Comparison of ENCODE assay signal across 8 mouse cellular contexts in the genomic region with DNA sequence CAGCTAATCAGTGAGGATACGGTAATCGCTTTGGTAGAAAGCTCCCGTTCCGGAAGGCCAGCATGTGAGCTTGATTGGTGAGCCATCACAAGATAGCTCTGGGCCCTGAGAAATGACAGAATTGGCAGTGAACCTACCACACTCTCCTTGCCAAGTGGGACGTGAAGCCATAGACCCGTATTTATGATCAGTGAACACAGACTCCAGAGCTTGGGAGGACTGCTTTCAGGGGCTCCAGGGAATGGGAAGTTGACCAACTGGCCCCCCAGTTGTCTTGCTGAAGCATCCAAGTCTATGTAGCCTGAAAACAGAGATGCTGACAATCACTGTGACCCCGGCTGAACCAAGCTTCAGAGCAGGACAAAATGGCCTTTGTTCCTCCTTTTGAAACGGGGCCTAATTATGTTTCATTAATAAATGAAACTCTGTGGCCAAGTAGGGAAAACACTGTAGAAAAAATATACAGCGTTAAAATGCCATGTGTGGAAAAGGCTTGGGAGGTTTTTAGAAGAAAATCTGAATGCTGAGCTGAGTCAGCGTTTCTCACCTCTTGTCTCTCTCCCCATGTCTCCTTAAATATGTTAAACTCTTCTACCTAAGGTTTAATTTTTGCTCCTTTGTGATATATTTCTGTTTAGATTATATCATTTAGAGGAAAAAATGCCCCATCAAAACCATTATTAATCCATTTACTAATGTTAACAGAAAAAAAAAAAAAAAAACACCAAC.
DNase-seq lines count a peak whose midpoint lies in the region; ATAC-seq lines count a peak whose summit lies in the region.
"Had no signal": no experiment of that assay in that cellular context is flagged by ENCODE, and none has a peak within 500 bp of the region (broad histone marks: within the 10 kb centered on the region; RNA-seq: fewer than 3 reads in every experiment).

No protein-coding gene starts in this region.

- peaks cover 11% of the 10 kb centered on the region; the same call in 1 of the 2 replicates for H3K9me3 ChIP-seq in heart, embryonic 12.5 days (replicated peaks)

- DNase-seq in heart, adult 18-20 months: peak; percentile 14 to 26
- peak; percentile 24 for DNase-seq in lung, postnatal 36 days
- DNase-seq in lung, postnatal 25 days (ENCODE audit: low spot score): no peak
- peak; percentile 24 for DNase-seq in brain, embryonic 18.5 days (ENCODE audit: low read depth, low spot score)
- peak; percentile 8 for DNase-seq in retina, embryonic 14.5 days (ENCODE audit: low spot score)
- DNase-seq in frontal cortex, postnatal 25 days (ENCODE audit: low spot score in 2 of 2): no peak
- DNase-seq: kidney, postnatal 25 days had no signal

- no peak overlapping the region for H3K4me2 ChIP-seq in heart, embryonic 12.5 days

- no peak overlapping the region for H3K9ac ChIP-seq in heart, embryonic 12.5 days

- no peaks in the 10 kb centered on the region for H3K27me3 ChIP-seq in heart, embryonic 12.5 days (replicated peaks)

- H3K27ac ChIP-seq in heart, embryonic 12.5 days (ENCODE audit: poor library complexity, severe bottlenecking): no peak overlapping the region

- H3K4me1 ChIP-seq in heart, embryonic 12.5 days (replicated peaks): no peaks in the 10 kb centered on the region

- H3K36me3 ChIP-seq in heart, embryonic 12.5 days: peaks cover 8% of the 10 kb centered on the region

- WGBS in heart, embryonic 12.5 days: 84% methylated on average over 10 of the region's 10 CpGs

- H3K4me3 ChIP-seq in heart, embryonic 12.5 days: no peak overlapping the region

- ATAC-seq in heart, embryonic 12.5 days (ENCODE audit: insufficient number of reproducible peaks, low FRiP score): no peak

Comparison
In these comparisons a context has a peak if more than half of its experiments do, and no peak if none do; other contexts are left out.
1. DNase-seq: peak in heart, adult 18-20 months (2 of 2), lung, postnatal 36 days (single experiment), brain, embryonic 18.5 days (single experiment) and retina, embryonic 14.5 days (single experiment); none in lung, postnatal 25 days (single experiment) and frontal cortex, postnatal 25 days (0 of 2).